Mouse (Mus musculus) liver, adult 2 months (tissue): ENCODE data around the gene Eno2.

ENCODE experiments used
- CTCF ChIP-seq: fragments of 200-500 bp; IDR thresholded peaks from 2 replicates; pipeline ENCODE4 v1.5.1; 2011; ENCODE audit warnings: low read depth, low read length, control low read depth
- POLR2A ChIP-seq: fragments of 200-500 bp; IDR thresholded peaks from 2 replicates; pipeline ENCODE4 v1.6.1; 2011; ENCODE audit warnings: low read length, control low read depth; ENCODE audit not compliant: insufficient read depth; ENCODE audit errors: extremely low read depth

- TF ChIP-seq CTCF: no peak
- no peak for TF ChIP-seq POLR2A
Observed at GRCm38 (mm10) chr6:124814448-124814847, 45.0 kb upstream of the Eno2 start.
